Mouse (Mus musculus) small intestine, adult 2 months (tissue): ENCODE measurements at regions not wholly inside any gene's neighbourhood (a gene's known extent, or its start where the extent isn't known, plus 50 kb on each side); places are given as distances from the start of the nearest gene placed in this dataset.

Experiments
- CTCF ChIP-seq: fragments of 200-500 bp; IDR thresholded peaks from 2 replicates; pipeline ENCODE4 v1.5.1; 2012; ENCODE audit warnings: low read depth, mild to moderate bottlenecking, control low read depth, inconsistent platforms, low read length, moderate library complexity, mixed read lengths; ENCODE audit not compliant: insufficient replicate concordance, insufficient read length; ENCODE audit errors: extremely low read depth
- POLR2A ChIP-seq: fragments of 200-500 bp; IDR thresholded peaks from 2 replicates; pipeline ENCODE4 v1.6.1; 2012; ENCODE audit warnings: low read depth, mild to moderate bottlenecking, control low read depth, inconsistent platforms, low read length, moderate library complexity

DNA sequence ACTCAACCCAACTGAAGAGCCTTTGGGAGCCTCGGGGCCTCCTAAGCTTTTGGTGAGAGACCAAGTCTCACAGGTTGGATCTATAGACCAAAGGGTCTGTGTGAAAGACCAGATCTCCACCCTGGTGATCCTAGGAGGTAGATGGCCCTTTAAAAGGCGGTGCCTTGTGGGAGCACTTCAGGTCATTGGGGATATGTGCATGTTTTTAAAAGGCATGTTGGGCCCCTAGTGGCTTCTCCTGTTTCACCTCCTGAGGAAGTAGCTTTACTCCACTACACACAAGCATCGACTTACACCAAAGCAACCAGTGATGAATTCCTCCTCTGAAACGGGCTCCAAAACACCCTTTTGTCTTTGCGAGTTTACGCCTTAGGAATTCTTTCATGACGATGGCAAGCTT, 292.3 kb upstream of the Cdh5 start:
- TF ChIP-seq CTCF (no peak), POLR2A (no peak)
